Mouse (Mus musculus) E14TG2a.4 (cell line): ENCODE measurements at regions not wholly inside any gene's neighbourhood (a gene's known extent, or its start where the extent isn't known, plus 50 kb on each side); places are given as distances from the start of the nearest gene placed in this dataset.

Experiments used
- H3K27me3 ChIP-seq: 2 replicates; pipeline ENCODE4 v1.6.1; 2014; ENCODE audit warnings: low read length, control low read depth; ENCODE audit not compliant: insufficient read depth
- H3K36me3 ChIP-seq: 2 replicates; pipeline ENCODE4 v1.6.1; 2014; ENCODE audit warnings: low read length, control low read depth; ENCODE audit not compliant: insufficient read depth
- H3K4me1 ChIP-seq: replicated peaks from 2 replicates; pipeline ENCODE4 v1.6.1; 2014; ENCODE audit warnings: low read depth, low read length, control low read depth
- H3K4me3 ChIP-seq: replicated peaks from 2 replicates; pipeline ENCODE4 v1.5.1; 2014; ENCODE audit warnings: mild to moderate bottlenecking, low read length
- H3K9me3 ChIP-seq: 2 replicates; pipeline ENCODE4 v1.6.1; 2014; ENCODE audit warnings: low read length, control low read depth
- CTCF ChIP-seq: conservative IDR thresholded peaks from 2 replicates; pipeline ENCODE4 v1.5.1; 2014; ENCODE audit warnings: low read length
- NANOG ChIP-seq: IDR thresholded peaks from 2 replicates; pipeline ENCODE4 v1.6.1; 2014; ENCODE audit warnings: borderline replicate concordance, low read length, mixed read lengths
- POU5F1 ChIP-seq: IDR thresholded peaks from 2 replicates; pipeline ENCODE4 v1.6.1; 2014; ENCODE audit warnings: low read length, borderline replicate concordance

DNA sequence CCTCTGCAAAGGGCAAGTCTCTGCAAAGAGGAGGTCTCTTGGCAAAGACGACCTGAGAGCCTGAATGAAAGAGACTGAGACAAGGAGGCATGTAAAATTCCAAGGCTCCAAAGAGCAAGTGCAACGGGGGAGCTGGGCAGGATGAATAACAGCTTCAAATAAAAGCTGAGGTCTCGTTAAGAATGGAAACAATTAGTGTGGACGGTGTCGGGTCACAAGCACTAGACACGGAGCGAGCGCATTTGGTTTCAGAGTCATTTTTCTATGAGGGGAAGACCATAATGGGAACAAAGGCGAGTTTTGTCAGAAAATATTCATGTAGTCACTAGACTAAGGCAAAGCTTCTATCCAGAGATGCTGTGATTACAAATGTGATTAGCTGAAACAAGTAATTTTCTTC lies 178.8 kb downstream of the Adamts15 start:
- H3K4me3 ChIP-seq = no peak overlapping the region
- no peaks in the 10 kb centered on the region for H3K9me3 ChIP-seq
- no peaks in the 10 kb centered on the region for H3K36me3 ChIP-seq
- H3K27me3 ChIP-seq = no peaks in the 10 kb centered on the region
- no peaks in the 10 kb centered on the region for H3K4me1 ChIP-seq
- no peak for TF ChIP-seq CTCF
- TF ChIP-seq NANOG = no peak
- no peak for TF ChIP-seq POU5F1

DNA sequence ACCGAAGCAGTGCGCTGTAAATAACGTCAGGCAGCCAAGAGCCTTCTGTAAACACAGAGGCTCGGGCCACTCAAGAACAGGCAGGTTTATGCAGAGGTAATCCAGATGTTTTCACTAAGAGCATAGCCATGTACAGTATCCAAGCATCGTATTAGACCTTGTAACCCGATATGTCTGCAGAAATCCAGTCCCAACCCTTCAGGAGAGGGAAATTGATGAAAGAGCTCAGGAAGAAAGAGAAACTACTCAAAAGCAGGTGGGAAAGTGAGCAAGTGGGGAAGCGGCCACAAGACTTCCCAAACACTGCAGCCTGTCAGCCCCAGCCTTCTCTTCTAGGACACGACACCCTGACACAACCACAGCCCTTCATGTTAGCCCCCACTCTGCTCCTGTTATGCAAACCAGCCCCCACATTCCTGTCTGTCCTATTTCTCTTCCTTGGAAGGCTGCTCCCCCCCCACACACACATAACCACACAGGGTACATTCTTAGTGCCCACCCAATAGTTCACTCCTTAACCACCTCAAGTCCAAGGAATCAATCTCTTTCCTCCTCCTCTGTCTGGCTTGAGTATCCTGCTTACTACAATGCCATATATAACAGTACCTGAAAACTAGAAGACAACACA lies 179.7 kb downstream of the Adamts15 start:
- no peaks in the 10 kb centered on the region for H3K27me3 ChIP-seq

DNA sequence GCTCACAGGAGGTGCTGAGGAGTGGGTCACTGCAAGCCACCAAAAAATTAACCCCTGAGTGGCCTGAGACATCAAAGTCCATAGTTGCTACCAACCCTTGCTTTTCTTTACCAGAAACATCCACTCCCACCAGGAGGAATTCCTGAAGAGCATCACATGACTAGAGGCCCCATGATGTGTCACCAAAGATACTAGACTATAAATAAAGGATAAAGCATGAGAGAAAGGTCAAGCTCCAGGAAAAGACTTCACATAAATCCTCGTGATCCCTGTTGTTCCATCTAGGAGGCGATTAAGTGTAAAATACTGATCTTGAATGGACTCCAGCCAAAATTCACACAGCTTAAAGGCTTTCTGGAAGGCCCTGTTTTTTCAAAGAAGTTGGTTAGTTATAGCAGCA lies 190.6 kb downstream of the Adamts15 start:
- Histone ChIP-seq H3K9me3 (no peaks in the 10 kb centered on the region), H3K27me3 (no peaks in the 10 kb centered on the region), H3K4me3 (no peak overlapping the region), H3K36me3 (no peaks in the 10 kb centered on the region), H3K4me1 (no peaks in the 10 kb centered on the region)
- TF ChIP-seq NANOG (no peak), POU5F1 (no peak), CTCF (no peak)

More for the DNA sequence above, 179.7 kb downstream of the Adamts15 start:
- H3K4me3 ChIP-seq = no peak overlapping the region
- H3K36me3 ChIP-seq = no peaks in the 10 kb centered on the region
- no peak for TF ChIP-seq NANOG
- no peak for TF ChIP-seq CTCF
- TF ChIP-seq POU5F1 = no peak
- no peaks in the 10 kb centered on the region for H3K4me1 ChIP-seq
- H3K9me3 ChIP-seq = no peaks in the 10 kb centered on the region

DNA sequence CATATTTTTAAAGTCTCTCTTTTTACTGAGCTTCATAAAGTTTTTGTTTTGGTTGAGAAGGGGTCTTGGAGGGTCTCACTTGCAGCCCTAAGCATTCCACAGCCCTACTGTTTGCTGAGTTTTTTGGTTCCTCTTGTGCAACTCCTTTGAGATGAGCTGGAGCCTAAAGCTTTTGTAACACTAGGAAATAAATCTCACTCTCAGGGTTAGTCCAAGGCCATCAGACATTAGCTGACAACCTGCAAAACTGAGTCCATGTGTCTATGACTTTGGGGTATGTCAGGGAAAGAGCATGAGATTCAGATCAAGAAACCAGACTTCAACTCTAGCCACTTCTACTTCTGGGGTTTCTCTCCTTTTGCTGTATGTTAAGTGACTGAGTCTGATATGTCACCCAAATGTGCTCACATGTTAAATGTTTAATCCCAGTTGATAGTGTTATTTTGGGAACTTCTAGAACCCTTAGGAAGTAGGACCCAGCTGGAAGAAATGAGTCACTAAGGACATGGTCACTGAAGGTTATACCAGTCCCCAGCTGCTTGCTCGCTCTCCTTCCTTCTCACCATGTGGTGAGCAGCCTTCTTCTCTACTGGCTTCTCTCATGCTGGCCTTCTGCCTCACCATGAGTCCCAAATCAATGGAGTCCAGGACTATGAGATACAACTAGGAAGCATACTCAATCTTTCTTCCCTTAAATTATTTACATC lies 198.7 kb downstream of the Adamts15 start:
- Histone ChIP-seq H3K4me3 (no peak overlapping the region), H3K36me3 (no peaks in the 10 kb centered on the region), H3K9me3 (no peaks in the 10 kb centered on the region), H3K27me3 (no peaks in the 10 kb centered on the region), H3K4me1 (peaks cover 5% of the 10 kb centered on the region)
- TF ChIP-seq POU5F1 (no peak), CTCF (no peak), NANOG (no peak)

DNA sequence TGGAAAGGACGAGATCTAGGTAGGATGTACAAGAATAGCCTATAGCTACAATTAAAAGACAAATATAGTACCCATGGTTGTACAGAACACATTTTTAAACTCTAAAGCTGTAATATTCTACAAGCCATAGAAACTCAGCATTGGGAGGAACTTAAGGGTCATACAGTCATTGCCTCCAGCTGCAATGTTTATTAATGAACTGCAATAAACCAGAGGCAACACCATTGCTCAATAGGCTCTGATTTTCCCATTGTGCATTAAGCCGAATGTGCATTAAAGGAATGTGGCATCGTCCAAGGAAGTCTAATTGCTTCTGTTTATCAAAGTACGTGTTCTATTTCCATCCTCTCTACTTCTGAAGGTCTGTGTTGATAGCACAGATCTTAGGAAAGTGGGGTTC lies 200.4 kb downstream of the Adamts15 start:
- H3K27me3 ChIP-seq = no peaks in the 10 kb centered on the region
- no peak overlapping the region for H3K4me3 ChIP-seq
- H3K4me1 ChIP-seq = peaks cover 5% of the 10 kb centered on the region
- no peak for TF ChIP-seq POU5F1
- no peak for TF ChIP-seq NANOG
- TF ChIP-seq CTCF = no peak
- no peaks in the 10 kb centered on the region for H3K36me3 ChIP-seq
- H3K9me3 ChIP-seq = no peaks in the 10 kb centered on the region

DNA sequence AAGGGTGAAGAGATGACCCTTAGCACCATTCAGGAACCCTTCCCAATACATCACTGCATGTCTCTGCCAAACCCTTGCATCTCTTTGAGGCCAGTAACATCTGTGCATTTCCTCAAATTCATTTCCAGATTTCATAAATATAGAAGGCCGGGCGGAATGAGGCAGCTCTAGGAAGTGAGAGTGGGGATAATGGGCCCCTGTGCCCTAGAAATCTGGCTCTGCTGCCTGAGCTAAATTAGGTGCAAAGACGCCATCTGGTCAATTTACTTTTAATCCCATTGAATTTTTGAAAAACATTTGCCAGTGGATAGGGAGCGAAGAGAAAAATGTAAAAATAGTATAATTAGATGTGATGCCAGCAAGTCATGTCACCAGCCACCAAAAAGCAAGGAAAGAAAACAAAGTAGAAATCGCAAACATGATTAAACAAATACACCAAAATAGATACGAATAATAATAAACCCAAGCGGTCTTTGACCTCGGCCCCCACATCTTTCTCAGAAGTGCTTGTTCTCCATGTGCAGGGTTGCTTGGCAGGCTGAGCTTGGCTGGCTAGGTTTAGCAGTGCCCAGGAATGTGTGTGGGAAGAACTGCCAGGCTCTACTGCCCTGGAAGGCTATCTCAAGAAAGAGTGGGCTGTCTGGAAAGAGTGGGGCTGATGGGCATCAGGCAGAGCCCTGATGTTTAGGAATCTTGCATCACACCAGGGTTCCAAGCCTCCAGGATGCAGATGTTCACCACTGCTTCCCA lies 205.7 kb downstream of the Adamts15 start:
- no peak for TF ChIP-seq POU5F1
- no peak for TF ChIP-seq NANOG
- TF ChIP-seq CTCF = no peak
- H3K36me3 ChIP-seq = no peaks in the 10 kb centered on the region
- no peaks in the 10 kb centered on the region for H3K27me3 ChIP-seq
- H3K9me3 ChIP-seq = no peaks in the 10 kb centered on the region
- H3K4me3 ChIP-seq = no peak overlapping the region
- peaks cover 5% of the 10 kb centered on the region for H3K4me1 ChIP-seq

DNA sequence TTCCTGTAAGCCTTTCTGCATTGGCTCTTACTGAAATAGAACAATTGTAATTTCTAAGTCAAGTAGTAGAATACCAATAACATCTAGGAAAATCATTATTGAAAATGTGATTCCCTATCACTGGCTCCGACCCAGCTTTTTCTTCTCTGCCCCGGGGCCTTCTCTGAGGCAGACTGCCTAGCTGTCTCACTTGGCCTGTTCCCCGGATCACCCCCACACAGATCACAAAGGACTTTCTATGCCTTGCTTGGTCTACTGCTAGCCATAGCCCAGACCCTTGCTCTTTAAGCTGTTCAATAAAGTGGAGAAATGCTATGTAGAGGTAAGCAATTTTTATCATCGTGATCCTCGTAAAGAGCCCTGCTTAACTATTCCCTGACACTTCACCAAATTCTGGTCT lies 212.1 kb downstream of the Adamts15 start:
- Histone ChIP-seq H3K4me3 (no peak overlapping the region), H3K36me3 (no peaks in the 10 kb centered on the region), H3K9me3 (no peaks in the 10 kb centered on the region), H3K4me1 (no peaks in the 10 kb centered on the region), H3K27me3 (no peaks in the 10 kb centered on the region)
- TF ChIP-seq NANOG = no peak
- TF ChIP-seq POU5F1 = no peak
- TF ChIP-seq CTCF = no peak

DNA sequence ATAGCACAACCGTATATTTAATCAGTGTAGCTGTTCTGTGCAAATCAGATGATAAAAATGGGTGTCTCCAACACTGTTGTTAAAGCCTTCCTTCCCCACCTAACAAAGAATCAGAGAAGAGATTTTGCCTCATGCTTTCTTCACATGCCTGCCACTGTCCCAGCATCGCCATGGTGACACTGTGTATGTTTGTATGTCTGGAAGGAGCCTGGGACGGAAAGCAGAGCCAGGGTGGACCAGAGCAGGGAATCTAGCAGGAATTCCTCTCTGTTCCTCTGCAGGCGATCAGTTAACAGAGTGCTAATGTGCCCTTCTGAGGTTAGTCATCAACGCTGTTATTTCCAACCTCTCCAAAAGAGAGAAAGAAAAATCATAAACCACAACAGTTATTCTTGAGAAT lies 222.4 kb downstream of the Adamts15 start:
- no peaks in the 10 kb centered on the region for H3K4me1 ChIP-seq
- H3K27me3 ChIP-seq = no peaks in the 10 kb centered on the region
- H3K9me3 ChIP-seq = no peaks in the 10 kb centered on the region
- TF ChIP-seq NANOG (no peak), POU5F1 (no peak), CTCF (no peak)
- no peak overlapping the region for H3K4me3 ChIP-seq
- H3K36me3 ChIP-seq = no peaks in the 10 kb centered on the region
